Mouse (Mus musculus) stomach, postnatal 0 days (tissue): ENCODE results near the gene Dusp9.

Source experiments
- CTCF ChIP-seq: IDR thresholded peaks from 2 replicates; pipeline ENCODE4 v1.5.1; 2016; ENCODE audit warnings: antibody characterized with exemption, low read depth, mild to moderate bottlenecking, moderate library complexity
- EP300 ChIP-seq: optimal IDR thresholded peaks from 2 replicates; pipeline ENCODE3; 2016; ENCODE audit warnings: antibody characterized with exemption

DNA sequence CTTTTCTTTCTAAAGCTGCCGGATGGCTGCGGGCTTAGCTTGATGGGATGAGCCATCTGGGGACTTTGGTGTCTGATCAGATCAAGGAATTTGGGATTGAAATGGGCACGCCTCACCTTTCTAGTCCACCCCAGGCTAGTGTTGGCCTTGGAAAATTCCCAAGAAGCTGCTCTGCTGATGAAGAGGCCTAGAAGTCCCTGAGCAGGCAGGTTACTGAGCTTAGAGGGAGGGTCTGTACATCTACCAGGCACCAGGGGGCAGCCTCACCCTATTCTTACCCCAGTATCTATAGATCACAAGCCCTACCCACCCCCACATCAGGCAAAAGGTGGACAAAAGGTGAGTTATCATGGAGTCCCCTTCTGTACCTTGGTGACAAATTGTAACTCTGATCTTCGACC, 32.8 kb downstream of the Dusp9 start:
- TF ChIP-seq CTCF (peak; percentile 73), EP300 (no peak)
